Mouse (Mus musculus) liver, postnatal 0 days (tissue): Measurements from ENCODE around the gene Ick.
A peak's percentile ranks its signal among the peaks of the same experiment; 100 is the strongest.

Experiments used
- CTCF ChIP-seq: sonication (generic); IDR thresholded peaks from 2 replicates; pipeline ENCODE4 v1.5.1; 2016; ENCODE audit warnings: antibody characterized with exemption, low read depth
- EP300 ChIP-seq: IDR thresholded peaks from 2 replicates; pipeline ENCODE4 v1.6.1; 2016; ENCODE audit warnings: antibody characterized with exemption, low read depth, mild to moderate bottlenecking

- peak; percentile 60 for TF ChIP-seq CTCF
- no peak for TF ChIP-seq EP300
Measured at GRCm38 (mm10) chr9:78096376-78096775, 12.6 kb upstream of the Ick start.
